Mouse (Mus musculus) kidney, adult 8-10 months (tissue): ENCODE results near the gene Zkscan3.
A peak's percentile ranks its signal among the peaks of the same experiment; 100 is the strongest.

Source experiments
- DNase-seq, 2 experiments: peaks; one replicate each; pipeline ENCODE4 v3.0.0; 2022

Gene Zkscan3

GRCm38 (mm10) chr13:21396048-21396447, 6.5 kb downstream of the Zkscan3 start:
- peak; percentile 10 to 17 for DNase-seq

- DNase-seq, result no peak
Observed at GRCm38 (mm10) chr13:21395623-21396022, 6.9 kb downstream of the Zkscan3 start.

- peak in 1 of 2 experiments; percentile 15 for DNase-seq
Observed at GRCm38 (mm10) chr13:21395211-21395610, 7.3 kb downstream of the Zkscan3 start.

- no peak for DNase-seq
Observed at GRCm38 (mm10) chr13:21377773-21378172, 24.8 kb downstream of the Zkscan3 start.

- no peak for DNase-seq
Observed at GRCm38 (mm10) chr13:21372700-21373099, 29.9 kb downstream of the Zkscan3 start.

GRCm38 (mm10) chr13:21366635-21367034, 35.9 kb downstream of the Zkscan3 start:
- no peak for DNase-seq

- no peak for DNase-seq
Observed at GRCm38 (mm10) chr13:21363719-21364118, 38.8 kb downstream of the Zkscan3 start.

- DNase-seq, result peak; percentile 93 to 94
Observed at GRCm38 (mm10) chr13:21362621-21363248, 39.8 kb downstream of the Zkscan3 start, which contains the start of gene Zscan12. Gene Zscan12, plus strand, starts transcription at chr13:21362820.

- DNase-seq, result no peak
Observed at GRCm38 (mm10) chr13:21350593-21350992, 52.0 kb downstream of the Zkscan3 start.

- DNase-seq, result no peak
Observed at GRCm38 (mm10) chr13:21346610-21347009, 55.9 kb downstream of the Zkscan3 start, which contains the start of gene Olfr1367. Gene Olfr1367, plus strand, starts transcription at chr13:21346910.
